Mouse (Mus musculus) splenic B cell, adult 2 months (primary cell): ENCODE measurements around the gene Hoxc6.

Experiments
- DNase-seq: peaks from one replicate; pipeline ENCODE4 v3.0.0-alpha.2; 2011; ENCODE audit warnings: low read depth, low spot score
- H3K27me3 ChIP-seq: 2 replicates; pipeline ENCODE4 v1.6.1; 2012; ENCODE audit warnings: mild to moderate bottlenecking, low read length, moderate library complexity, mixed read lengths; ENCODE audit not compliant: control insufficient read depth, poor library complexity, insufficient read depth, severe bottlenecking
- H3K36me3 ChIP-seq: 2 replicates; pipeline ENCODE4 v1.6.1; 2012; ENCODE audit warnings: mild to moderate bottlenecking, low read length, moderate library complexity, mixed read lengths; ENCODE audit not compliant: control insufficient read depth, poor library complexity, insufficient read depth, severe bottlenecking

Hoxc6 gene

GRCm38 (mm10) chr15:103010112-103010846 lies 12.2 kb downstream of the Hoxc6 start:
- Histone ChIP-seq H3K27me3 (no peaks in the 10 kb centered on the region; the same call in 1 of the 2 replicates), H3K36me3 (no peaks in the 10 kb centered on the region)
- DNase-seq, result no peak

GRCm38 (mm10) chr15:103010847-103011555 lies 12.9 kb downstream of the Hoxc6 start:
- Histone ChIP-seq H3K27me3 (no peaks in the 10 kb centered on the region; the same call in 1 of the 2 replicates), H3K36me3 (no peaks in the 10 kb centered on the region)
- no peak for DNase-seq

GRCm38 (mm10) chr15:103011928-103012486 lies 13.9 kb downstream of the Hoxc6 start:
- H3K27me3 ChIP-seq, result no peaks in the 10 kb centered on the region; the same call in 1 of the 2 replicates
- DNase-seq, result no peak
- H3K36me3 ChIP-seq, result no peaks in the 10 kb centered on the region

GRCm38 (mm10) chr15:103013238-103013984 lies 15.4 kb downstream of the Hoxc6 start:
- no peaks in the 10 kb centered on the region for H3K36me3 ChIP-seq
- no peaks in the 10 kb centered on the region; the same call in 1 of the 2 replicates for H3K27me3 ChIP-seq
- peak; percentile 61 for DNase-seq

GRCm38 (mm10) chr15:103014166-103015008 lies 16.3 kb downstream of the Hoxc6 start:
- Histone ChIP-seq H3K27me3 (no peaks in the 10 kb centered on the region; the same call in 1 of the 2 replicates), H3K36me3 (no peaks in the 10 kb centered on the region)
- no peak for DNase-seq

GRCm38 (mm10) chr15:103015009-103015399 lies 16.9 kb downstream of the Hoxc6 start:
- no peaks in the 10 kb centered on the region for H3K36me3 ChIP-seq

GRCm38 (mm10) chr15:103015406-103016166 lies 17.5 kb downstream of the Hoxc6 start:
- DNase-seq, result no peak
- Histone ChIP-seq H3K36me3 (no peaks in the 10 kb centered on the region), H3K27me3 (no peaks in the 10 kb centered on the region; the same call in 1 of the 2 replicates)

More at GRCm38 (mm10) chr15:103015009-103015399, 16.9 kb downstream of the Hoxc6 start:
- no peaks in the 10 kb centered on the region; the same call in 1 of the 2 replicates for H3K27me3 ChIP-seq
- DNase-seq, result no peak

- no peak for DNase-seq
- Histone ChIP-seq H3K36me3 (no peaks in the 10 kb centered on the region), H3K27me3 (peaks cover 5% of the 10 kb centered on the region)
These were observed 20.6 kb downstream of the Hoxc6 start, which contains the start of gene Hoxc4 for GRCm38 (mm10) chr15:103018636-103019035. Gene Hoxc4, plus strand, starts transcription at chr15:103018934.

- no peak for DNase-seq
- H3K27me3 ChIP-seq, result peaks cover 5% of the 10 kb centered on the region
- no peaks in the 10 kb centered on the region for H3K36me3 ChIP-seq
These were observed 22.9 kb downstream of the Hoxc6 start for GRCm38 (mm10) chr15:103020899-103021418.

GRCm38 (mm10) chr15:103021544-103021943 lies 23.5 kb downstream of the Hoxc6 start:
- Histone ChIP-seq H3K27me3 (peaks cover 5% of the 10 kb centered on the region), H3K36me3 (no peaks in the 10 kb centered on the region)
- no peak for DNase-seq

- DNase-seq, result no peak
- Histone ChIP-seq H3K36me3 (no peaks in the 10 kb centered on the region), H3K27me3 (peaks cover 5% of the 10 kb centered on the region)
These were observed 26.1 kb downstream of the Hoxc6 start for GRCm38 (mm10) chr15:103024131-103024530.

- DNase-seq, result no peak
- Histone ChIP-seq H3K36me3 (no peaks in the 10 kb centered on the region), H3K27me3 (no peaks in the 10 kb centered on the region; the same call in none of the 2 replicates)
These were observed 29.5 kb downstream of the Hoxc6 start for GRCm38 (mm10) chr15:103027266-103028235.
